Mouse (Mus musculus) kidney, embryonic 16.5 days (tissue): ENCODE data around the gene Cep63. TPM values are rescaled to one million over a fixed set of nuclear protein-coding genes. Genes with fewer than 3 reads are reported as not detected.

Experiments
- ATAC-seq: fragments of 200-750 bp; cut with Nextera tagmentation; 2 replicates; pipeline ENCODE4 v1.8.0; 2017; ENCODE audit warnings: moderate TSS enrichment; ENCODE audit not compliant: low FRiP score, low TSS enrichment
- H3K27ac ChIP-seq: fragments of 300-500 bp; sonication (generic); 2 replicates; pipeline ENCODE4 v1.5.1; 2014; ENCODE audit warnings: low read length
- H3K27me3 ChIP-seq: fragments of 300-500 bp; sonication (generic); 2 replicates; pipeline ENCODE4 v1.6.1; 2014; ENCODE audit warnings: low read length, control low read depth, mixed read lengths; ENCODE audit not compliant: insufficient read depth
- H3K36me3 ChIP-seq: fragments of 300-500 bp; sonication (generic); 2 replicates; pipeline ENCODE4 v1.6.1; 2014; ENCODE audit warnings: low read length, control low read depth, mixed read lengths; ENCODE audit not compliant: insufficient read depth
- H3K4me1 ChIP-seq: fragments of 300-500 bp; sonication (generic); 2 replicates; pipeline ENCODE4 v1.6.1; 2014; ENCODE audit warnings: low read length, control low read depth, mixed read lengths; ENCODE audit not compliant: insufficient read depth
- H3K4me2 ChIP-seq: fragments of 300-500 bp; sonication (generic); replicated peaks from 2 replicates; pipeline ENCODE4 v1.6.1; 2014; ENCODE audit warnings: low read depth, low read length
- H3K4me3 ChIP-seq: fragments of 300-500 bp; sonication (generic); 2 replicates; pipeline ENCODE4 v1.5.1; 2014; ENCODE audit warnings: mild to moderate bottlenecking, low read length
- H3K9ac ChIP-seq: fragments of 300-500 bp; sonication (generic); replicated peaks from 2 replicates; pipeline ENCODE4 v1.6.1; 2014; ENCODE audit warnings: low read length
- H3K9me3 ChIP-seq: fragments of 300-500 bp; sonication (generic); 2 replicates; pipeline ENCODE4 v1.6.1; 2016; ENCODE audit warnings: low read length, control low read depth
- WGBS: fragments of 180-500 bp; shearing (Covaris S2); extraction: QIAGEN DNeasy Blood & Tissue Kit; methylation state at CpG from one replicate; pipeline ENCODE4 v1.1.7; 2014; 5-methylcytosine and 5-hydroxymethylcytosine counted together
- polyA plus RNA-seq: library from polyadenylated mRNA; unstranded; fragments of >200 nt; fragmentation: Nextera tagmentation; extraction: Ambion mirVana; gene quantifications from 2 replicates; pipeline ENCODE4 v1.2.1, GENCODE M21; 2015

Gene Cep63
- polyA plus RNA-seq, 1 experiment from 2014 or later: 56.5 TPM

DNA sequence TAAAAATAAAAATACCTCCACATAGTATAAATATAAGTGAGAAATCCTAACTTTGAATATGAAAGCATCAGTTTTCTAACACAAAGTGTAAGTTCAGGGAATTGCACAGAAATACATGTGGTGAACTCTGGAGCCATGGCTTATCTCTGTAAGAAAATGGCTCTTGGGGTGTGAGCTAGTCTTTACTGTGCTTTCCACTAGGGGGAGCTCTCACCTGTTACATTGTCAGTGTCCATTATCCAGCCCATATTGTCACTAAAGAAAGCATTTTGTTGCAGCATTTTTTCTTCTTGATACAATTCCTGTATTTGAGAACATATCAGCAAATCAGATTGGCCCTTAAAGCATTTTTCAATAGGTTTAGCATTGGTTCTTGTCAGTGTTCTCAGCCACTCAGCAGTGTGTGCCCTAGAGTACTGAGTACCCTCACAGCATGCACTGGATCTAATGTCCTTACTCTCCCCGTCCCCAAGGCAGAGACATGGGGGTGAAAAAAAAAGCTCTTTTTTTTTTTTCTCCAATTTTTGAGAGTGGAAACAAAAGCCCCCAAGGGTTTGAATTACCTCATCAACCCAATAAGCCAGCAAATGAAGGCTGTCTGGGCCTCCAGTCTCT, 6.7 kb upstream of the Cep63 start:
- Histone ChIP-seq H3K4me3 (no peak overlapping the region), H3K9ac (no peak overlapping the region), H3K36me3 (peaks cover 8% of the 10 kb centered on the region; the same call in 1 of the 2 replicates), H3K9me3 (no peaks in the 10 kb centered on the region), H3K27me3 (no peaks in the 10 kb centered on the region), H3K27ac (no peak overlapping the region), H3K4me2 (no peak overlapping the region), H3K4me1 (peaks cover 6% of the 10 kb centered on the region; the same call in 1 of the 2 replicates)
- no peak for ATAC-seq
- WGBS: 48% methylated on average over 1 of the region's 1 CpGs

DNA sequence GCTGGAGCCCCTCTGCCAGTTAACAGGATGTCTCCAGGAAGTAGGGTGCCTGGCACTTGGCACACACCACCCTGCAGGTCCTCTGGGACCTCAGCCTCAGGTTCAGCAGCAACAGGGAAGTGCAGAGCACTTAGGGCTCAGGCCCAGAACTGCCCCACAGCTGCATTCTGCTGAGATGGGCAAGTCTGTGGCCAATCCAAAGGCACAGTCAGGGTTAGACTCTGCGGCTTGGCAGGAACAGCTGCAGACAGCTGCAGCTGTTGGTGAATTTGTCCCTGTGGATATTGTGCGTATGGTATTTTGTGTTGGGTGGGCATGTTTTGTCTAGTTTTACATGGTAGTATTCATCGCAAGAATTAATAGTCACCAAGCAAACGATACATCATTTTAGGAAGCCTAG, 5.8 kb upstream of the Cep63 start:
- peak; percentile 55; the same call in 1 of the 2 replicates for ATAC-seq
- no peaks in the 10 kb centered on the region for H3K9me3 ChIP-seq
- no peaks in the 10 kb centered on the region for H3K27me3 ChIP-seq
- no peak overlapping the region for H3K4me3 ChIP-seq
- H3K36me3 ChIP-seq: peaks cover 8% of the 10 kb centered on the region; the same call in 1 of the 2 replicates
- H3K4me2 ChIP-seq: no peak overlapping the region
- H3K9ac ChIP-seq: peak overlapping the region; percentile 46; the same call in 1 of the 2 replicates
- H3K27ac ChIP-seq: peak overlapping the region; percentile 61
- peaks cover 12% of the 10 kb centered on the region for H3K4me1 ChIP-seq
- 81% methylated on average over 4 of the region's 4 CpGs for WGBS

DNA sequence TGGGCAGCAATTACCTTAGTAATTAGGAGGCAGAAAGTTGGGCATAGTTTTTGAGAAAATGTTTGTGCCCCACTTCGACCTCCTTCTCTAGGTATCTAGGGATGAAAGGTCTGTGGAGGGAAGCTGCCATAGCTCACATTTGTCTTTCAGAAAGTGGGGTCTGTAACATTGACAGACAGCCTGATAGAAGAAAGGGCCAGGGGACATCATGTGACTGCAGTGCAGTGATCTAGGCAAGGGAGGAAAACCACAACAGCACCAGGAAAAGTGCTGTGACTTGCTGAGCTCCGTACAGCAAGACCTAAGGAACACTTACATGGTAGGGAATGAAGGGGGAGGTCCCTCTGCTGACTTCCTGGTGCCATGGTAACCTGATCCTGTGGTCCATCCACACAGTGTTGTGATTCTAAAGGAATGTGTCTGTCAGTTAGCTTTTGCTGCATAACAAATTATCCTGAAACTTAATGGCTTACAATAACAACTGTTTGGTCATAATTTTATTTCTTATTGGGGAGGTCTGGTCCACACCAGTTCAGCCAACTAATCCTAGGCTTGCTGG, 5.3 kb upstream of the Cep63 start:
- Histone ChIP-seq H3K9me3 (no peaks in the 10 kb centered on the region), H3K27me3 (no peaks in the 10 kb centered on the region), H3K9ac (no peak overlapping the region), H3K27ac (peak overlapping the region; percentile 61), H3K36me3 (peaks cover 8% of the 10 kb centered on the region; the same call in 1 of the 2 replicates), H3K4me2 (no peak overlapping the region), H3K4me3 (no peak overlapping the region), H3K4me1 (peaks cover 11% of the 10 kb centered on the region)
- ATAC-seq: no peak
- 64% methylated on average over 2 of the region's 2 CpGs for WGBS

DNA sequence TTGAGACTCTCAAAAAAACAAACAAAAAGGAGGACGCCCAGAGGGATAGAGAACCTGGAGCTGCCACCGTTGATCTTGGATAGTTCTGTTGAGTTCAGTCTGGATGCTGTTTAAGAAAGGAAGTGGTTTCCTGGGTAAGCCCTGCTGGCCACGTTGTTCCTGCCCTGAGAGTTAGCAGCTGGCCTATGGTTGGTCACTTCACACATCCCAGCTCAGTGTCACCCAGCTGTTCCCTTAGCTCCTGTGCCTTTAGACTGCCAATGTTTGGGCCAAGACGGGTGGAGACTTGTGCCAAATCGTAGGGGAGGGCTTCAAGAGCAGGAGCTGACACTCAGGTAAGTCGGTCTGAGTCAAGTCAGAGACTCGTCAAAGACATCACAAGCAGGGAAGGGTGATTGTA, 2.7 kb upstream of the Cep63 start:
- Histone ChIP-seq H3K4me1 (peaks cover 20% of the 10 kb centered on the region), H3K27me3 (no peaks in the 10 kb centered on the region), H3K4me2 (no peak overlapping the region), H3K9ac (no peak overlapping the region), H3K9me3 (no peaks in the 10 kb centered on the region), H3K36me3 (peaks cover 2% of the 10 kb centered on the region; the same call in 1 of the 2 replicates), H3K27ac (no peak overlapping the region), H3K4me3 (no peak overlapping the region)
- 59% methylated on average over 7 of the region's 7 CpGs for WGBS
- ATAC-seq: no peak

DNA sequence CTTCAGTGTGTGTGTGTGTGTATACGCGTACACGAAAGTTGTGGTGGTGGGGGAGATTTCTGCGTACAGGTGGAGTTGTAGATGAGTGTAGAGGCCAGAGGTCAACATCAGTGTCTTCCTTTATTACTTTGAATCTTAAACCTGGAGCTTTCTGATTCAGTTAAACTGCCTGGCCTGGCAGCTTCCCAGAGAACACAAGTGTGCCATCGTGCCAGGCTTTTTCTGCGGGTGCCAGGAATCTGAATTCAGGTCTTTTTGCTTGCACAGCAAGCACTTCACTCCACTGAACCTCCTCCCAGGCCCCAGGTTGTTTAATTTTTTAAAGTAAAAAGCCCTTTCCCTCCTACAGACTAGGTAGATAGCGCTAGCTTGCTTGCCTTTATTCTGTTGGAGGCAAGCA, 1.1 kb upstream of the Cep63 start:
- H3K27ac ChIP-seq: peak overlapping the region; percentile 97
- no peak for ATAC-seq
- peaks cover 20% of the 10 kb centered on the region for H3K4me1 ChIP-seq
- 73% methylated on average over 7 of the region's 7 CpGs for WGBS
- peak overlapping the region; percentile 94 for H3K4me3 ChIP-seq
- H3K4me2 ChIP-seq: peak overlapping the region; percentile 58
- no peaks in the 10 kb centered on the region for H3K9me3 ChIP-seq
- no peaks in the 10 kb centered on the region for H3K36me3 ChIP-seq
- H3K27me3 ChIP-seq: no peaks in the 10 kb centered on the region
- peak overlapping the region; percentile 99 for H3K9ac ChIP-seq

DNA sequence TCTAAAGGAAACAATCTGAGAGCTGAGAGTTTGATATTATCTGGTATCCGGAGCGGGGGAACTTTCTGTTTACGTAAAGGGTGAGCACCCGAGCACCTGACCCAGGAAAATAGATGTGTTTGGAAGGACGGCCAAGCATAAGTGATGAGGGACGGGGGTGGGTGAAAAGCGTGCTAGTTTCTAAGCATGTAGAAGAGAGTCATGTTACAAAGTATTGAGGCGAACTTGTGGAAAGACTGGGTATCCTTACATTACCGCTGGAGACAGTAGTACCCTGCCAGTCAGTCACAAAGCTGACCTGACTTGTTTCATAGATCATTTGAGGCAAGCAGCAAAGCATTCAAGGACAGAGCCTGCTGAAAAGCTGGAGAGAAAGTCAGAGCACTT, 498 bp upstream of the Cep63 start:
- peaks cover 20% of the 10 kb centered on the region for H3K4me1 ChIP-seq
- no peaks in the 10 kb centered on the region for H3K27me3 ChIP-seq
- WGBS: 0% methylated on average over 9 of the region's 9 CpGs
- peak overlapping the region; percentile 94 for H3K4me3 ChIP-seq
- H3K27ac ChIP-seq: peak overlapping the region; percentile 97
- H3K4me2 ChIP-seq: peak overlapping the region; percentile 58
- ATAC-seq: peak; percentile 3; the same call in 1 of the 2 replicates
- H3K36me3 ChIP-seq: no peaks in the 10 kb centered on the region
- no peaks in the 10 kb centered on the region for H3K9me3 ChIP-seq
- peak overlapping the region; percentile 99 for H3K9ac ChIP-seq

DNA sequence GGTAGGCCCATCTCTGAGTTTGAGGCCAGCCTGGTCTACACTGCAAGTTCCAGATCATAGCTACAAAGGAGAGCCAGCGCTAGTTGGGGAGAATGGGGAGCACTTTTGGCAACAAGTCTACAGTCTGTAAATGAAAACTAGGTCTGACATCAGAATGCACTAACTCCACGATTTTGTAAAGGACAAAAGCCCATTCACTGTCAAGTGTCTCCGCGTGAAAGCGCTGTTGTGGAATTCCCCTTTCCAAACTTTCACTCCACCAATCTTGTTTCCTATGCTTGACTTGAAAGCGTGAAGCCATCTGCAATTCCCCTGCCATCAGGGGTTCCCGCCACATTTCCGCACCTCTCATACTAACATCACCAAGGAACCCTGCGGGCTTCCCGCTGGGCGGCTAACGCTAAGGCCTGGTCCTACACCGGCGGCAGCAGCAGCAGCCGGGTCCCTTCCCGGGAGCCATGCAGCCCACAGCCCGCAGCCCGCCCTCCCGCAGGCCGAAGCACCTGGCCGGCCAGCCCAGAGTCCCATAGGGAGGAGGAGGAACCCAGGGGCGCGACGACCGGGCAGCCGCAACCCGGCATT, 842 bp downstream of the Cep63 start:
- Histone ChIP-seq H3K4me1 (peaks cover 24% of the 10 kb centered on the region), H3K27ac (peak overlapping the region; percentile 97), H3K9ac (peak overlapping the region; percentile 99), H3K27me3 (no peaks in the 10 kb centered on the region), H3K4me3 (peak overlapping the region; percentile 94), H3K4me2 (peak overlapping the region; percentile 58), H3K9me3 (no peaks in the 10 kb centered on the region), H3K36me3 (no peaks in the 10 kb centered on the region)
- WGBS: under 1% methylated on average over 27 of the region's 27 CpGs
- no peak; the same call in 1 of the 2 replicates for ATAC-seq

DNA sequence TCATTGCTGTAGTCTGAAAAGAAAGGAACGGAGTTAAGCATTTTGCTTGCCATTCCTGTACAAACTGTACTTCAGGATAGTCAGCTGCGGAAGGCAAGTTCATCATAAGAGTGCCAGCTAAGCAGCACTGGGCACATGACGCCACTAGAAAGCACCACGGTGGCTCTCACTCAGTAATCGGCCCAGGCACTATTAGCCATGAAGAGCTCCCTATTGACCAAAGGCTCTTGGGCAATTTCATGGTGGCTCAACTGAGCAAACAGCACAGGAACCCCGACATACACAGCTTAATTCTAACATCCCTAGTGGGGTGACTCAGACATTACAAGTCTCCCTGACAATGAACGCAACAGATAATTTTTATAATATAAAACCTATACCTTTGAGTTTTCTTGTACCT, 2.8 kb downstream of the Cep63 start:
- H3K9me3 ChIP-seq: no peaks in the 10 kb centered on the region
- H3K27me3 ChIP-seq: no peaks in the 10 kb centered on the region
- no peak overlapping the region for H3K4me2 ChIP-seq
- no peak overlapping the region for H3K4me3 ChIP-seq
- H3K4me1 ChIP-seq: peaks cover 24% of the 10 kb centered on the region
- no peak overlapping the region for H3K27ac ChIP-seq
- no peak overlapping the region for H3K9ac ChIP-seq
- 96% methylated on average over 7 of the region's 7 CpGs for WGBS
- no peaks in the 10 kb centered on the region for H3K36me3 ChIP-seq
- ATAC-seq: no peak

DNA sequence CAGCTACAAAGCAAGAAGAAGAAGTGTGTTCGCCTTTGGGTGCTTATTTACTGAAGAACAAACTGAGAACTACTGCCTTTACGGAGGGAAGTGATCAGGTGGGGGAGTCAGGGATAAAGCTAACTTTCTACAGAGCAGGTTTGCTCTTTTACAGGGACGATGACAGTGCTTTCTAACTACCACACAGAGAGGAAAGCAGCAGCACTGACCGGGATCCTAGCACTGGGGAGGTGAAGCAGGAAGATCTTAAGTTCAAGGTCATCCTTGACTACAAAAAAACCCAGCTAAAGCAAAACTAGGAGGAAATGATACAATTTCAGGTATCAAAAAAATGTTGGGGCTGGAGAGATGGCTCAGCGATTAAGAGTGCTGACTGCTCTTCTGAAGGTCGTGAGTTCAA, 3.5 kb downstream of the Cep63 start:
- 79% methylated on average over 6 of the region's 6 CpGs for WGBS
- no peak overlapping the region for H3K9ac ChIP-seq
- peaks cover 3% of the 10 kb centered on the region; the same call in 1 of the 2 replicates for H3K36me3 ChIP-seq
- no peak for ATAC-seq
- no peak overlapping the region for H3K4me3 ChIP-seq
- H3K27ac ChIP-seq: no peak overlapping the region; the same call in 1 of the 2 replicates
- H3K27me3 ChIP-seq: no peaks in the 10 kb centered on the region
- no peak overlapping the region for H3K4me2 ChIP-seq
- no peaks in the 10 kb centered on the region for H3K9me3 ChIP-seq
- peaks cover 24% of the 10 kb centered on the region for H3K4me1 ChIP-seq
